Mouse (Mus musculus) kidney, postnatal 0 days (tissue): ENCODE measurements at regions not wholly inside any gene's neighbourhood (a gene's known extent, or its start where the extent isn't known, plus 50 kb on each side); places are given as distances from the start of the nearest gene placed in this dataset.

Experiments
- ATAC-seq: fragments of 200-750 bp; cut with Nextera tagmentation; replicated peaks from 2 replicates; pipeline ENCODE4 v1.8.0; 2017; ENCODE audit warnings: low read depth, moderate number of reproducible peaks, moderate TSS enrichment, moderate library complexity; ENCODE audit not compliant: low FRiP score
- DNase-seq: peaks from one replicate; pipeline ENCODE4 v3.0.0-alpha.2; 2016; ENCODE audit warnings: low spot score
- H3K27ac ChIP-seq: fragments of 300-500 bp; sonication (generic); 2 replicates; pipeline ENCODE4 v1.5.1; 2014; ENCODE audit warnings: mild to moderate bottlenecking
- H3K27me3 ChIP-seq: fragments of 300-500 bp; sonication (generic); 2 replicates; pipeline ENCODE4 v1.6.1; 2014; ENCODE audit warnings: low read length, mixed read lengths; ENCODE audit not compliant: insufficient read depth
- H3K36me3 ChIP-seq: fragments of 300-500 bp; sonication (generic); 2 replicates; pipeline ENCODE4 v1.6.1; 2014; ENCODE audit warnings: low read length, mixed read lengths; ENCODE audit not compliant: insufficient read depth
- H3K4me1 ChIP-seq: fragments of 300-500 bp; sonication (generic); replicated peaks from 2 replicates; pipeline ENCODE4 v1.6.1; 2014; ENCODE audit warnings: antibody characterized with exemption, low read length, mixed read lengths; ENCODE audit not compliant: insufficient read depth
- H3K4me2 ChIP-seq: fragments of 300-500 bp; sonication (generic); 2 replicates; pipeline ENCODE4 v1.6.1; 2014; ENCODE audit warnings: mild to moderate bottlenecking, low read length, moderate library complexity, mixed read lengths
- H3K4me3 ChIP-seq: fragments of 300-500 bp; sonication (generic); replicated peaks from 2 replicates; pipeline ENCODE4 v1.5.1; 2014; ENCODE audit warnings: low read depth, low read length
- H3K9ac ChIP-seq: fragments of 300-500 bp; sonication (generic); 2 replicates; pipeline ENCODE4 v1.6.1; 2014; ENCODE audit warnings: low read depth, low read length
- H3K9me3 ChIP-seq: fragments of 300-500 bp; sonication (generic); replicated peaks from 2 replicates; pipeline ENCODE4 v1.6.1; 2016; ENCODE audit warnings: low read length, inconsistent platforms, mixed read lengths
- CTCF ChIP-seq: IDR thresholded peaks from 2 replicates; pipeline ENCODE4 v1.5.1; 2016; ENCODE audit warnings: antibody characterized with exemption, low read depth, mild to moderate bottlenecking, moderate library complexity
- WGBS: fragments of 180-500 bp; shearing (Covaris S2); extraction: QIAGEN DNeasy Blood & Tissue Kit; methylation state at CpG from one replicate; pipeline ENCODE4 v1.1.7; 2014; 5-methylcytosine and 5-hydroxymethylcytosine counted together

DNA sequence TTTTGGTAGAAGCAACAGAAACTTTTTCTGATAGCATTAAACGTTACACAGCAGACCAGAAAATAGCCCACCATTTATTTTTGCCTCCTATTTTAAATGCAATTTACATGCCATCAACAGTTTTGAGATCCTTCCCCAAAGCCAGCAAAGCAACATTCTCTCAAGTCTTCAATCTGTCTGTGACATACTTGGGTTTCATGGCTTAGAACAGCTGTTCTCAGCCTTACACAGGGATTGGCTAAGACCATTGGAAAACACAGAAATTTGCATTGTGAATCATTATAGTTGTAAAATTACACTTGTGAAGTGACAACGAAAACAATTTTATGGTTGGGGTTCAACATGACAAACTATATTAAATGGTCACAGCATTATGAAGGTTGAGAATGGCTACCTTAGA is 268.8 kb upstream of the Marcks start:
- DNase-seq: no peak
- 78% methylated on average over 2 of the region's 2 CpGs for WGBS
- Histone ChIP-seq H3K36me3 (no peaks in the 10 kb centered on the region), H3K4me3 (no peak overlapping the region), H3K9ac (no peak overlapping the region), H3K27ac (no peak overlapping the region), H3K4me1 (no peaks in the 10 kb centered on the region), H3K9me3 (no peaks in the 10 kb centered on the region), H3K27me3 (no peaks in the 10 kb centered on the region), H3K4me2 (no peak overlapping the region)
- no peak for TF ChIP-seq CTCF
- no peak for ATAC-seq

DNA sequence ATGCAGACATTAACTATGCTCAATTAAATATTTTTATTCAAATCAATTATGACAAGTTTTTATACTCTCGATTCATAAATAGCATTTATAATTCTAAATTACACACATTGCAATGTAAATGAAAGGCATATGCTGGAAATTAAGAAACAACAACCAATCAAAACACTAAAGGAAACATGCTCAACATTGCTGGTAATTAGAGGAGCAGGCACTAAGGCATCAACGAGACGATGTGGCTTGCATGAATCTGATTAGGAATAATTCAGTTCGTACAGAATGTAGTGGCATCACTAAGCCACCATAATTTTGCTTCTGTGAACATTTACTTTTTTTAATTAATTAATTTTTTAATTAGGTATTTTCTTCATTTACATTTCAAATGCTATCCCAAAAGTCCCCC is 266.2 kb upstream of the Marcks start:
- Histone ChIP-seq H3K9me3 (no peaks in the 10 kb centered on the region), H3K36me3 (no peaks in the 10 kb centered on the region), H3K4me3 (no peak overlapping the region), H3K4me1 (no peaks in the 10 kb centered on the region), H3K27me3 (no peaks in the 10 kb centered on the region), H3K4me2 (no peak overlapping the region), H3K9ac (no peak overlapping the region), H3K27ac (no peak overlapping the region)
- ATAC-seq (no peak), DNase-seq (no peak)
- WGBS: 95% methylated on average over 4 of the region's 4 CpGs
- no peak for TF ChIP-seq CTCF

DNA sequence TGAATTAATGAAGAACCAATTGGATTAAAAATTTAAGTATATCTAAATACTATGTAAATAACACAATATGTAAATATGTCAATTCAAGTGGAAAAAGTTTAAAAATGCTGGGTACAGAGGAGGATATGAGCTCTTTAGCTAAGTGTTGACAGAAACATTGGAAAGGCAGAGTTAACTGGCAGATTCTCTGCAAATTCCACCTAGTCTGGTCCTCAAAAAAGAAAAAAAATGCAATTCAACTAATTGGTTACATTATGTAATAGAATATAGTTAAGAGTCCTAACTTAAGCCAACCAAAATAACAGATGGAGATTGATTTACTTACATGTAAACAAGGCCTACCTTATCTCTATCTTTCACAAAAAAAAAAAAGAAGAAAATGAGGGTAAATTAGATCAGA is 265.7 kb upstream of the Marcks start:
- no peak for ATAC-seq
- no peak for DNase-seq
- Histone ChIP-seq H3K4me1 (no peaks in the 10 kb centered on the region), H3K4me3 (no peak overlapping the region), H3K4me2 (no peak overlapping the region), H3K9ac (no peak overlapping the region), H3K27ac (no peak overlapping the region), H3K9me3 (no peaks in the 10 kb centered on the region), H3K36me3 (no peaks in the 10 kb centered on the region), H3K27me3 (no peaks in the 10 kb centered on the region)
- TF ChIP-seq CTCF: no peak

DNA sequence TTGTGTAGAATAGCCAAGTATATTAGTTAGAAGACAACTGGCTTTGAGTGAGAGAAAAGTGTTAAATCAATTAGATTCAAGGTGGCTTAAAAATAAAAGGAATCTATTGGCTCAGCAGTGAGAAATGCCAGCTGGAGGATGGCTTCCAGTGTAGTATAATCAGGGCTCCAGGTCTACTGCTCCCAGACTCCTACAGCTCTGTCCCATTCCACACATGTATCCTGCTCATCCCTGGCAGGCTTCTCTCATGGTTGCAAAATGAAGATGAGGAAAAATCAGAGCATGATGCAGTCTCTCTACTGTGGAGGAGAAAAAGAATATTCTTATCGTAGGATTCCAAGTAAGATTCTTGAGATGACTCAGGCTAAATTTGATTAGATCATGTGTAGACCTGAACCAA is 263.7 kb upstream of the Marcks start:
- no peak overlapping the region for H3K4me3 ChIP-seq
- H3K4me1 ChIP-seq: 0 out of 2 replicates have a peak, but pooled peaks cover 4% of the 10 kb centered on the region
- H3K27me3 ChIP-seq: no peaks in the 10 kb centered on the region
- 85% methylated on average over 1 of the region's 1 CpGs for WGBS
- TF ChIP-seq CTCF: no peak
- no peak overlapping the region for H3K27ac ChIP-seq
- no peak overlapping the region for H3K9ac ChIP-seq
- no peaks in the 10 kb centered on the region for H3K36me3 ChIP-seq
- DNase-seq (no peak), ATAC-seq (no peak)
- H3K4me2 ChIP-seq: no peak overlapping the region
- no peaks in the 10 kb centered on the region for H3K9me3 ChIP-seq

DNA sequence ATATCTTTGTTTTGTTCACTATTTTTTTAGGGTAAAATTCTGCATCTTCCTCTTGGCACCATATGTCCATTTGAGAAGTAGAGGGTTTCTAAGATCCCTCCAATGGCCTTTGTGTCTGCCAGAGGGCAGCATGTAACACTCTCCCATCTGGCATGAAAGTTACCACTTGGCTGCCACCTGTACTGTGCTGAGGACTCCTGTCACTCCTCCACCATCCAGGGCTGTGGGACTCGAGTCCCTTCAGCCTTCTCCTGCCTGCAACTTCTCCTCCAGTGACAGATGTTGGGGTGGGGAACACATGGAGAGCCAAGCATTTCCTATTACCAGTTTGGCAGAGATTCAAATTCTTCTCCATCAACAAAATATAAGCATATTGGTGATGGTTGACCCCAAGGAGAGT is 262.3 kb upstream of the Marcks start:
- no peak for TF ChIP-seq CTCF
- DNase-seq: no peak
- 24% methylated on average over 1 of the region's 1 CpGs for WGBS
- 0 out of 2 replicates have a peak, but pooled peaks cover 8% of the 10 kb centered on the region for H3K4me1 ChIP-seq
- H3K9ac ChIP-seq: no peak overlapping the region
- H3K36me3 ChIP-seq: no peaks in the 10 kb centered on the region
- H3K4me2 ChIP-seq: no peak overlapping the region
- H3K9me3 ChIP-seq: no peaks in the 10 kb centered on the region
- H3K4me3 ChIP-seq: no peak overlapping the region
- no peak for ATAC-seq
- H3K27me3 ChIP-seq: no peaks in the 10 kb centered on the region
- H3K27ac ChIP-seq: no peak overlapping the region

DNA sequence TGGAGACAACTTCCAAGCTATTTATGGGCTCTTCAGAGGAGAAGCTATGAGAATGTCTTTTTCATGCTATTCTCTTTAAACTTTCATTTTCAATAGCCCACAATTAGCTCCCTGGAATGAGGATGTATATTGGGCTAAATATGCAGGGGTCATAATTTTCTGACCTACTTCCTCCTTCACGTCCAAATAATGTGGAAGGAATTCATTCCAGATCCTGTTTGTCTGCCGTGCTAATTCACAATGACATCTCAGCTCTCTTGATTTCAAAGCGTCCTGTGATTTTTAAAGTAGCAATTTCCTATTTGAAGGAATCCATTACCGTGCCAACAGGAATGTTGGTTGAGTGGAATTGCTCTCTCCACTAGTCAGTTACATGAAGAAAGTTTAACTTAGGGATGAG is 261.7 kb upstream of the Marcks start:
- ATAC-seq (no peak), DNase-seq (peak; percentile 80)
- Histone ChIP-seq H3K9me3 (no peaks in the 10 kb centered on the region), H3K4me3 (no peak overlapping the region), H3K4me2 (peak overlapping the region; percentile 37), H3K27ac (no peak overlapping the region), H3K27me3 (no peaks in the 10 kb centered on the region), H3K9ac (no peak overlapping the region), H3K36me3 (no peaks in the 10 kb centered on the region), H3K4me1 (0 out of 2 replicates have a peak, but pooled peaks cover 8% of the 10 kb centered on the region)
- no peak for TF ChIP-seq CTCF
- 8% methylated on average over 4 of the region's 4 CpGs for WGBS

DNA sequence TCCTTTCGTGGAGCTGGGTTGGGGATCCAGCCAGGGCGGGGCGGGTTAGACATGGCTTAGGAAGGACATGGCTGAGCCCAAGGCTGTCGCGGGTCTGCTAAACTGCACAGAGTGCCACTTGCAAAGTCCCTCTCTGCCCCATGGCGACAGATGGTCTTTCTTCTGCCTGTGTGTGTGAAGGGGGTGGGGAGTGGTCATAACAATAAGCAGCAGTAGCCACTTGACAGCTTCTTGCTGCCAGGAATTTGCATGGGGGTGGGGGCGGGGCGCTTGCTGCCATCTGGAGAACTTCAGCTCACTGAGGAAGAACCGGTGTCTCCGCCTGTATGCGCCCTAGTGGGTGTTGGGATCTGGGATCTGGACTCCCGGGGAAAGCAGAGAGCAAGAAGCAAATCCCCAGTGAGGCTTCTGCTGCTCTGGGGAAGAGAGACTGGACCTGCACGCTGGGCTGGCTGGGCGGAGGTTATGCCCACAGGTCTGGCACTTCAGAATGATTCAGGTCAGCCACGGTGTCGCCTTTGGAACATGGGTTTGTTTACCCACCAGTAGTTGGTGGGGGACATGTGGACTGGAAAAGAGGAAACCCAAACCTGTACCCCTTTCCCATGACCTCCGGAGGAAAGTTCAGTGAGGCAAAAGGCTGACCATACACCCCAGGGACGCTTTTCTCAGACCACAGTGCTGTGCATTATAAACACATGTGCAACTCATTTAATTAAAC is 258.7 kb upstream of the Marcks start:
- TF ChIP-seq CTCF: no peak
- Histone ChIP-seq H3K4me2 (peak overlapping the region; percentile 70), H3K27ac (peak overlapping the region; percentile 66), H3K4me3 (peak overlapping the region; percentile 35), H3K27me3 (no peaks in the 10 kb centered on the region), H3K9ac (peak overlapping the region; percentile 45; the same call in 1 of the 2 replicates), H3K4me1 (0 out of 2 replicates have a peak, but pooled peaks cover 8% of the 10 kb centered on the region), H3K9me3 (no peaks in the 10 kb centered on the region), H3K36me3 (no peaks in the 10 kb centered on the region)
- ATAC-seq: peak; percentile 89
- WGBS: 3% methylated on average over 18 of the region's 18 CpGs
- peak; percentile 77 for DNase-seq
